Mouse (Mus musculus) lung, adult 2 months (tissue): ENCODE data around the gene Zfhx3.

Experiments used
- CTCF ChIP-seq: fragments of 200-500 bp; IDR thresholded peaks from 2 replicates; pipeline ENCODE4 v1.5.1; 2011; ENCODE audit warnings: mild to moderate bottlenecking, low read length, control low read depth; ENCODE audit not compliant: insufficient read depth
- POLR2A ChIP-seq: fragments of 200-500 bp; IDR thresholded peaks from 2 replicates; pipeline ENCODE4 v1.6.1; 2011; ENCODE audit warnings: low read depth, mild to moderate bottlenecking, control low read depth, low read length, borderline replicate concordance; ENCODE audit errors: extremely low read depth

DNA sequence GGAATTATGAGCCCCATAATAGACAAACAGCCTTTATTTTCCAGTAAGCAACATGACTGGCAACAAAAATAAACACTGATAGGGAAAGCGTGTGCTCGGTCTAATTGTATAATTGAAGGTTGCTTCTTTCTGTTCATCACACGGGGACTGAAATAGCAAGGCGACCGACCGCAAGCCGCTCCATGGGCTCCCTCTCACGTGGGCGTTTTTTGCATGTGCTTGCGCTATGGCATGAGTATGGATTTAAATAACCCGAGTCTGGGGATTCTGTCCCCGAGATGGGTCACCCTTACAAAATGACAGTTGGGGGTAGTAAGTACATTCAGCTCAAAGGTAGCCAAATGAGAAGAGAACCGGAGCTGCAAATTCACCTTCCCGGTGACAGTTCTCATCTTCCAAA lies 405.9 kb downstream of the Zfhx3 start:
- TF ChIP-seq CTCF: no peak
- no peak for TF ChIP-seq POLR2A
